In the genomic region with DNA sequence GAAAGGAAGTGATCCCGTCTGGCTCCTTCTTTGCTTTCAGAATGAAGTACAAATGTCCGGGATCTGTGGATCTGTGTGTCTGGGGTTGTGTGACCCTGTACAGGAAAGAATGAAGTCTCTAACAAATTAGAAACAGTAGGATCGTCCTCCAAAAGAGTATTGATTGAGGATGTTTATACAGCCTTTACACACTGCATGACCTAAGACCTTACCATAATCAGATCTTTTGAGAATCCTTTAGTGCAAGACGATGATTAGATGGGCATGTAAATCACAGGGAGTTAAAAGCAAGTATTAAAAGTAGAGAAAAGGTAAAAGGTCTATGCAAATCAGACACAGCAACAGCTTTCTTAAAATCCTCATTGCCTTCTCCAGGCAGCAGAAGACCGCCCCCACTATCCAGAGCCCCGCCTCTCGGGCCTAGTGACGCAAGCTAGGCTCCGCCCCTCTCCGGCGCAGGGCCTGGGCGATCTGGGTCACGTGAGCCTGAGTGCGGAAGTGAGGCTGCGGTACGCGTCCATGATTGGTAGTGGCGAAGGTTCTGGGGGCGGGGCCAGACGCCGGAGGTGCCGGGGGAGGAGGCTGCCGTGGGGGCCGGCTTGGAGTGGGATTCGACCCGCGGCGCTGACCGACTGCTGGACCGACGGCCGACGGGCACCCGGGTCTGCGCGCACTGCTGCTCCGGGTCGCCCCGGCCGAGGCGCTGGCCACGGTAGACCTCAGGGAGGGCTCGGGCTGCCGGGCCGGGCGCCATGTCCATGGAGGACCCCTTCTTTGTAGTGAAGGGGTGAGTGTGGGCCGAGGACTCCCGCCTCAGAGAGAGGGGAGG, we compare ENCODE assay signal across 7 mouse cellular contexts. TPM values are rescaled to one million over a fixed set of nuclear protein-coding genes. Genes with fewer than 3 reads are reported as not detected.
A peak's percentile ranks its signal among the peaks of the same experiment; 100 is the strongest.
DNase-seq lines count a peak whose midpoint lies in the region; ATAC-seq lines count a peak whose summit lies in the region.

Stx6 (plus strand) TSS at position 575 of the 829 bp plus-strand sequence.

- H3K9me3 ChIP-seq in embryonic facial prominence, embryonic 10.5 days, result no peaks in the 10 kb centered on the region
- H3K9me3 ChIP-seq in limb, embryonic 10.5 days (replicated peaks), result no peaks in the 10 kb centered on the region
- no peaks in the 10 kb centered on the region for H3K9me3 ChIP-seq in midbrain, embryonic 13.5 days

- H3K4me2 ChIP-seq in midbrain, embryonic 13.5 days (replicated peaks), result peak within 1 kb of the TSS; percentile 71

- no peaks in the 10 kb centered on the region for H3K27me3 ChIP-seq in embryonic facial prominence, embryonic 10.5 days (replicated peaks; ENCODE audit: low read depth, poor library complexity, severe bottlenecking)
- no peaks in the 10 kb centered on the region for H3K27me3 ChIP-seq in limb, embryonic 10.5 days (ENCODE audit: low read depth, poor library complexity, severe bottlenecking)
- no peaks in the 10 kb centered on the region for H3K27me3 ChIP-seq in midbrain, embryonic 13.5 days

- H3K27ac ChIP-seq in embryonic facial prominence, embryonic 10.5 days (replicated peaks), result peak within 1 kb of the TSS; percentile 95
- peak within 1 kb of the TSS; percentile 94 for H3K27ac ChIP-seq in limb, embryonic 10.5 days
- peak within 1 kb of the TSS; percentile 92 for H3K27ac ChIP-seq in midbrain, embryonic 13.5 days

- peak within 1 kb of the TSS; percentile 97 for H3K4me3 ChIP-seq in embryonic facial prominence, embryonic 10.5 days
- H3K4me3 ChIP-seq in limb, embryonic 10.5 days, result peak within 1 kb of the TSS; percentile 93
- H3K4me3 ChIP-seq in midbrain, embryonic 13.5 days (replicated peaks), result peak within 1 kb of the TSS; percentile 89

- peak within 1 kb of the TSS; percentile 91 for H3K9ac ChIP-seq in midbrain, embryonic 13.5 days (replicated peaks)

- DNase-seq in adrenal gland, postnatal 10 days, result peak; percentile 99
- DNase-seq in embryonic facial prominence, embryonic 10.5 days (ENCODE audit: low spot score), result peak; percentile 99
- DNase-seq in kidney, adult 11 months, result peak; percentile 97
- peak; percentile 99 for DNase-seq in limb, embryonic 10.5 days (ENCODE audit: low spot score)
- peak; percentile 97 for DNase-seq in spleen, adult 12 weeks (ENCODE audit: low spot score)

- 2% methylated on average over 48 of the region's 48 CpGs for WGBS in embryonic facial prominence, embryonic 10.5 days
- WGBS in limb, embryonic 10.5 days, result 2% methylated on average over 48 of the region's 48 CpGs
- WGBS in midbrain, embryonic 13.5 days, result 3% methylated on average over 47 of the region's 48 CpGs

- no peaks in the 10 kb centered on the region for H3K36me3 ChIP-seq in embryonic facial prominence, embryonic 10.5 days (replicated peaks)
- H3K36me3 ChIP-seq in limb, embryonic 10.5 days, result peaks cover 3% of the 10 kb centered on the region; the same call in 1 of the 2 replicates
- H3K36me3 ChIP-seq in midbrain, embryonic 13.5 days, result no peaks in the 10 kb centered on the region

- H3K4me1 ChIP-seq in embryonic facial prominence, embryonic 10.5 days, result peaks cover 31% of the 10 kb centered on the region
- peaks cover 16% of the 10 kb centered on the region for H3K4me1 ChIP-seq in limb, embryonic 10.5 days
- peaks cover 16% of the 10 kb centered on the region for H3K4me1 ChIP-seq in midbrain, embryonic 13.5 days (replicated peaks)

- peak; percentile 98 for ATAC-seq in granulocyte monocyte progenitor cell, adult 5-6 weeks (replicated peaks; ENCODE audit: poor library complexity, severe bottlenecking)
- ATAC-seq in midbrain, embryonic 13.5 days, result peak; percentile 97

RNA-seq across cellular contexts. Expression of gene Stx6, which starts in this region (rescaled TPM):
- total RNA-seq in adrenal gland, postnatal 10 days (2021), result 10 to 100 TPM; 47.9 to 65.0 TPM
- 85.0 and 88.9 TPM in 2 replicates for polyA plus RNA-seq in embryonic facial prominence, embryonic 10.5 days (2016; fragmentation: Nextera tagmentation; extraction: Ambion mirVana)
- 43.5 and 45.7 TPM in 2 replicates for total RNA-seq in granulocyte monocyte progenitor cell, adult 5-6 weeks (2014; fragmentation: Nextera tagmentation)
- total RNA-seq in granulocyte monocyte progenitor cell, adult 5-6 weeks (2017), result 36.5 and 48.2 TPM in 2 replicates
- polyA plus RNA-seq in limb, embryonic 10.5 days (2016; fragmentation: Nextera tagmentation; extraction: Ambion mirVana), result 83.1 and 95.4 TPM in 2 replicates
- 117 and 128 TPM in 2 replicates for polyA plus RNA-seq in midbrain, embryonic 13.5 days (2015; fragmentation: Nextera tagmentation; extraction: Ambion mirVana)

Comparison
In these comparisons a context has a peak if more than half of its experiments do, and no peak if none do; other contexts are left out.
1. Peak in every context shown above with its lines: DNase-seq, ATAC-seq, H3K4me3 ChIP-seq and H3K27ac ChIP-seq.